Mouse (Mus musculus): ENCODE measurements around the gene Spop.

DNA sequence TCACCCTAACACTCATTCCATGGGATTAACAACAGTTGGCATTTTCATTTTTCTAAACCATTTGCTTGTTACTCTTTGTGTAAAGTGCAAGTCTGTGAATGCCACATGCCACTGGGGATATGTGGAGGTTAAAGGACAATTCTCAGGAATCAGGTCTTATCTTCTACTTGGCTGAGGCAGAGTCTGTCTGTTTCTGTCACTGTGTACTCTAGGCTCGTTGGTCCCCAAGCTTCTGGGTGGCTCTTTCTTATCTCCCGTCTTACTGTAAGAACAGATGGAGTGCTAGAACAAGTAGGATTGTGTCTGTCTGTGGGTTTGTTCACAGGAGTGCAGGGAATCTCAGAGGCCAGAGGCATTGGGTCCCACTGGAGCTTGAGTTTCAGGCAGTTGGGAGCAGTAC is 17.5 kb downstream of the Spop start:
- TF ChIP-seq CTCF (IDR thresholded peaks at IDR 0.05; ENCODE audit: extremely low read depth, insufficient read length, insufficient replicate concordance, low read depth, low read length) (no peak), POLR2A (IDR thresholded peaks at IDR 0.05; ENCODE audit: low read depth, low read length) (no peak)

Data from small intestine, adult 2 months (tissue).